In the genomic region with DNA sequence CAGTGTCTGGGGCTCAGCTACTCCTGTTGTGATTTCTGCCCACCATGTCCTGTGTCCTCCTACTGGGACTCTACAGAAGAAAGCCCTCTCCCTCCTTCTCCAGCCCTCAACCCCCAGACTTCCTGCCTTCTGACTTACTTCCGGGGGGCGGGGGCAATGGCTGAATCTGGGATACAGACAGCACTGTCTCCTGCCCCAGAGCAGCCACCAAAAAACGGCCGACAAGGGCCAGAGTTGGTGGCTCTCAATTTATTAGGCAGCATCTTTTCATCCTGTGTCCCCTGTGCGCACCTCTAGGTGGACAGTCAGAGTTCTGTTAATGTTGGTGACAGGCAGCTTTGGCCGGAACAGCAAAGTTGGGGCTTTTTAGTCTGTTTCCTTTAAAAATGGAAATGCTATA, we compare ENCODE assay signal across 8 mouse cellular contexts.
DNase-seq lines count a peak whose midpoint lies in the region; ATAC-seq lines count a peak whose summit lies in the region.

No protein-coding gene starts in this region.

- no peaks in the 10 kb centered on the region; the same call in 1 of the 2 replicates for H3K27me3 ChIP-seq in lung, embryonic 16.5 days (ENCODE audit: control insufficient read depth, insufficient read depth, low read depth, low read length)
- H3K27me3 ChIP-seq in forebrain, embryonic 12.5 days = peaks cover 7% of the 10 kb centered on the region
- no peaks in the 10 kb centered on the region for H3K27me3 ChIP-seq in intestine, embryonic 14.5 days (replicated peaks; ENCODE audit: control insufficient read depth, insufficient read depth, low read length)
- H3K27me3 ChIP-seq in midbrain, embryonic 15.5 days (replicated peaks) = no peaks in the 10 kb centered on the region

- no peaks in the 10 kb centered on the region for H3K36me3 ChIP-seq in lung, embryonic 16.5 days (ENCODE audit: control insufficient read depth, insufficient read depth, low read length)
- H3K36me3 ChIP-seq in forebrain, embryonic 12.5 days (replicated peaks) = no peaks in the 10 kb centered on the region
- H3K36me3 ChIP-seq in intestine, embryonic 14.5 days (ENCODE audit: control insufficient read depth, insufficient read depth, low read length) = no peaks in the 10 kb centered on the region
- H3K36me3 ChIP-seq in midbrain, embryonic 15.5 days (replicated peaks) = no peaks in the 10 kb centered on the region

- no peak for ATAC-seq in lung, embryonic 16.5 days (ENCODE audit: low read depth)
- ATAC-seq in forebrain, embryonic 12.5 days (ENCODE audit: low FRiP score) = peak; percentile 25; the same call in 1 of the 2 replicates
- ATAC-seq in intestine, embryonic 14.5 days (replicated peaks; ENCODE audit: low FRiP score, low TSS enrichment, low read depth) = no peak; the same call in 1 of the 2 replicates
- ATAC-seq in midbrain, embryonic 15.5 days (replicated peaks) = peak; percentile 43
- no peak for ATAC-seq in erythroid progenitor cell, adult 5-6 weeks (replicated peaks; ENCODE audit: low FRiP score, poor library complexity, severe bottlenecking)

- no peaks in the 10 kb centered on the region for H3K9me3 ChIP-seq in lung, embryonic 16.5 days (ENCODE audit: control insufficient read depth, low read length)
- no peaks in the 10 kb centered on the region for H3K9me3 ChIP-seq in forebrain, embryonic 12.5 days
- no peaks in the 10 kb centered on the region for H3K9me3 ChIP-seq in intestine, embryonic 14.5 days (ENCODE audit: control insufficient read depth, low read length)
- H3K9me3 ChIP-seq in midbrain, embryonic 15.5 days = no peaks in the 10 kb centered on the region

- no peak for DNase-seq in lung, adult 18-20 months
- DNase-seq in intestine, embryonic 14.5 days (ENCODE audit: low spot score) = no peak
- no peak for DNase-seq in urinary bladder, postnatal 36 days (ENCODE audit: low spot score in 2 of 2)
- no peak for DNase-seq in thymus, postnatal 10 days (ENCODE audit: low spot score in 2 of 2)

- peaks cover 4% of the 10 kb centered on the region; the same call in 1 of the 2 replicates for H3K4me1 ChIP-seq in lung, embryonic 16.5 days (replicated peaks; ENCODE audit: control insufficient read depth, insufficient read depth, low read length)
- peaks cover 54% of the 10 kb centered on the region for H3K4me1 ChIP-seq in forebrain, embryonic 12.5 days
- no peaks in the 10 kb centered on the region; the same call in 1 of the 2 replicates for H3K4me1 ChIP-seq in intestine, embryonic 14.5 days (replicated peaks; ENCODE audit: control insufficient read depth, insufficient read depth, low read length)
- peaks cover 52% of the 10 kb centered on the region for H3K4me1 ChIP-seq in midbrain, embryonic 15.5 days

- peak overlapping the region; percentile 55 for H3K4me2 ChIP-seq in lung, embryonic 16.5 days (ENCODE audit: low read depth, low read length)
- peak overlapping the region; percentile 94 for H3K4me2 ChIP-seq in forebrain, embryonic 12.5 days
- H3K4me2 ChIP-seq in intestine, embryonic 14.5 days (ENCODE audit: low read length) = peak overlapping the region; percentile 67
- H3K4me2 ChIP-seq in midbrain, embryonic 15.5 days = peak overlapping the region; percentile 93

- H3K27ac ChIP-seq in lung, embryonic 16.5 days (ENCODE audit: low read length) = no peak overlapping the region
- H3K27ac ChIP-seq in forebrain, embryonic 12.5 days = peak overlapping the region; percentile 95
- peak overlapping the region; percentile 47 for H3K27ac ChIP-seq in intestine, embryonic 14.5 days (ENCODE audit: low read depth)
- H3K27ac ChIP-seq in midbrain, embryonic 15.5 days = peak overlapping the region; percentile 99

- WGBS in lung, embryonic 16.5 days = 13% methylated on average over 6 of the region's 6 CpGs
- WGBS in forebrain, embryonic 12.5 days = 6% methylated on average over 6 of the region's 6 CpGs
- 10% methylated on average over 6 of the region's 6 CpGs for WGBS in intestine, embryonic 14.5 days
- WGBS in midbrain, embryonic 15.5 days = 7% methylated on average over 6 of the region's 6 CpGs

- peak overlapping the region; percentile 34 for H3K4me3 ChIP-seq in lung, embryonic 16.5 days (ENCODE audit: low read length)
- peak overlapping the region; percentile 61 for H3K4me3 ChIP-seq in forebrain, embryonic 12.5 days (replicated peaks)
- H3K4me3 ChIP-seq in intestine, embryonic 14.5 days (ENCODE audit: low read depth, low read length) = peak overlapping the region; percentile 32
- peak overlapping the region; percentile 74 for H3K4me3 ChIP-seq in midbrain, embryonic 15.5 days

- H3K9ac ChIP-seq in lung, embryonic 16.5 days (ENCODE audit: low read length) = peak overlapping the region; percentile 38; the same call in 1 of the 2 replicates
- peak overlapping the region; percentile 80 for H3K9ac ChIP-seq in forebrain, embryonic 12.5 days
- H3K9ac ChIP-seq in intestine, embryonic 14.5 days (ENCODE audit: low read length) = peak overlapping the region; percentile 29
- peak overlapping the region; percentile 87 for H3K9ac ChIP-seq in midbrain, embryonic 15.5 days

Comparison
In these comparisons a context has a peak if more than half of its experiments do, and no peak if none do; other contexts are left out.
1. ATAC-seq: peak in forebrain, embryonic 12.5 days (single experiment) and midbrain, embryonic 15.5 days (single experiment); none in lung, embryonic 16.5 days (single experiment), intestine, embryonic 14.5 days (single experiment) and erythroid progenitor cell, adult 5-6 weeks (single experiment).
2. H3K9ac ChIP-seq: peak in every context shown above with its lines; median percentile 87 in midbrain, embryonic 15.5 days; 80 in forebrain, embryonic 12.5 days; 38 in lung, embryonic 16.5 days; 29 in intestine, embryonic 14.5 days.
3. Peak in every context shown above with its lines, with median percentiles within 50 percentile points of each other: H3K4me2 ChIP-seq and H3K4me3 ChIP-seq.